Mouse (Mus musculus): ENCODE data around the gene Ext2. TPM values are rescaled to one million over a fixed set of nuclear protein-coding genes. Genes with fewer than 3 reads are reported as not detected.

Gene Ext2
- polyA plus RNA-seq, 1 experiment from 2014 or later: 84.7 TPM

DNA sequence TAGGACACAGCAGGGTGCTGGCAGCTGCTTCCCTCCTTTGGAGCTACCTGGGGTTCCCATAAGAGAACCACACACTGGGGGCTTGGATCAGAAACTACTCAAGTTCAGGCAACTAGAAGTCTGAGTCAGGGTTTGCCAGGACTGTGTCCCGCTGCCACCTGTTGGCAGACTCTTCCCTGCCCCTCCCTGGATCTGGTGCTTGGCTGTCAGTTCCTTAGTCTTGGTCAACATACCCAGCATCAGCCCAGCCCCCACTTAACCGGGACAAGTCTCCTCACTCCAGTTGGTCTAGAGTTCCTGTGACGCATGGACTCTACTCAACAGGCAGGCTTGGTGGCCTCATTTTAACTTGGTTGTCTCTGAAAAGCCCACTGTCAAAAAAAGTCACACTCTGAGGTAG is 112.7 kb downstream of the Ext2 start:
- Histone ChIP-seq H3K9me3 (replicated peaks) (no peaks in the 10 kb centered on the region), H3K4me1 (no peaks in the 10 kb centered on the region), H3K27me3 (no peaks in the 10 kb centered on the region), H3K4me3 (no peak overlapping the region), H3K4me2 (replicated peaks) (no peak overlapping the region), H3K9ac (no peak overlapping the region), H3K27ac (no peak overlapping the region), H3K36me3 (peaks cover 4% of the 10 kb centered on the region; the same call in 1 of the 2 replicates)
- WGBS: 78% methylated on average over 3 of the region's 3 CpGs
- ATAC-seq (ENCODE audit: low FRiP score): no peak

DNA sequence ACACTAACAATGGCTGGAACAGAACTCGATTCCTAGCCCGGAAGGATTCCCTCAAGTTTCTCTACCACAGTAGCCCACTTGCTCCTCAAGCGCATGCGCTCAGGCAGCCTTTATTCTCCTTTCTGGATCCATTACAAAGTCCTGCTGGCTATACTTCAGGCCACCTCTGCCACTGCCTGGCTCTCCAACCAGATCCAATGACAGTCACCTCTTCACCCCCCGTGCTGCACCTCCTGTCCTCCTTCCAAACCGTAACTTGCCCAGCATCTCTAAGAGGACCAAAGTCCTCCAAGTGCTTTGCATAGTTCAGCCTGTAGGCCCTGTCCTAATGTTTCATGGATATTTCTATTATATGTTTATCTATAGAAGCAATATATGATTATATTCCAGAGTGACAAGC is 113.1 kb downstream of the Ext2 start:
- H3K9me3 ChIP-seq (replicated peaks): no peaks in the 10 kb centered on the region
- no peaks in the 10 kb centered on the region for H3K4me1 ChIP-seq
- no peak overlapping the region for H3K4me2 ChIP-seq (replicated peaks)
- no peak overlapping the region for H3K27ac ChIP-seq
- WGBS: 90% methylated on average over 6 of the region's 6 CpGs
- H3K36me3 ChIP-seq: peaks cover 4% of the 10 kb centered on the region; the same call in 1 of the 2 replicates
- ATAC-seq (ENCODE audit: low FRiP score): no peak
- no peak overlapping the region for H3K9ac ChIP-seq
- no peak overlapping the region for H3K4me3 ChIP-seq
- H3K27me3 ChIP-seq: no peaks in the 10 kb centered on the region

DNA sequence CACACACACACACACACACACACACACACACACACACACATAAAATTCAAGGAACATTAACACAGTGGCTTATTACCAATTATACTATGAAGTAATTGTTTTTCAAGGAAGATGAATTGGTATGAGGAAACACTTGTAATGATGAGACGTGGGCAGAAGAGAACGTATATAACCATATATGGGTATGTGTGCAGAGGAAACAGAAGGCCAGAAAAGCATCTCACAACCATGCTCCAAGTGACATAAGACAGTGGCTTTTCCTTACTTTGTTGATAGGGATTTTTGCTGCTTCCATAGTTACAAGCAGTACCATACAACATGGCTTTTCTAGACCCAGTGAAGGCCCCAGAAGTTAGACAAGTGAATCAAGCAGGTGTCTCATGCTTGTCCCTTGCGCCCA is 115.5 kb downstream of the Ext2 start:
- WGBS: 94% methylated on average over 3 of the region's 3 CpGs
- Histone ChIP-seq H3K4me2 (replicated peaks) (no peak overlapping the region), H3K9me3 (replicated peaks) (no peaks in the 10 kb centered on the region), H3K4me3 (no peak overlapping the region), H3K36me3 (peaks cover 14% of the 10 kb centered on the region), H3K27ac (no peak overlapping the region), H3K4me1 (no peaks in the 10 kb centered on the region), H3K9ac (no peak overlapping the region), H3K27me3 (no peaks in the 10 kb centered on the region)
- no peak for ATAC-seq (ENCODE audit: low FRiP score)

DNA sequence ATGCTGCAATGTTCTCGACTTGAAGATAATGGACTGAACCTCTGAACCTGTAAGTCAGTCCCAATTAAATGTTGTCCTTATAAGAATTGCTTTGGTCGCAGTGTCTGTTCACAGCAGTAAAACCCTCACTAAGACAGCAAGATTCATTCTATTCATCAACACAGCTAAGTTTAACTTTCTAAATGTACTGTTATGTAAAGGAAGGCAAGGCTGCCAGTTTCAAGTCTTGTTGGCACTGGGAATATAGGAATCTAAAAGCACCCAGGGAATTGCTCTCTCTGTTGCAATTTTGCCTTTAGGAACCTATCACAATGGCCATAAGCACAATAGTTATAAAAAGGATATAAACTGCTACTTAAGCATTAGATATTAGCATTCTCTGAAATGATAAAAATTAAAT is 116.0 kb downstream of the Ext2 start:
- H3K9ac ChIP-seq: no peak overlapping the region
- no peak overlapping the region for H3K4me2 ChIP-seq (replicated peaks)
- H3K4me3 ChIP-seq: no peak overlapping the region
- H3K27me3 ChIP-seq: no peaks in the 10 kb centered on the region
- WGBS: 90% methylated on average over 2 of the region's 2 CpGs
- H3K9me3 ChIP-seq (replicated peaks): no peaks in the 10 kb centered on the region
- ATAC-seq (ENCODE audit: low FRiP score): no peak
- H3K27ac ChIP-seq: no peak overlapping the region
- no peaks in the 10 kb centered on the region for H3K4me1 ChIP-seq
- H3K36me3 ChIP-seq: peaks cover 14% of the 10 kb centered on the region

DNA sequence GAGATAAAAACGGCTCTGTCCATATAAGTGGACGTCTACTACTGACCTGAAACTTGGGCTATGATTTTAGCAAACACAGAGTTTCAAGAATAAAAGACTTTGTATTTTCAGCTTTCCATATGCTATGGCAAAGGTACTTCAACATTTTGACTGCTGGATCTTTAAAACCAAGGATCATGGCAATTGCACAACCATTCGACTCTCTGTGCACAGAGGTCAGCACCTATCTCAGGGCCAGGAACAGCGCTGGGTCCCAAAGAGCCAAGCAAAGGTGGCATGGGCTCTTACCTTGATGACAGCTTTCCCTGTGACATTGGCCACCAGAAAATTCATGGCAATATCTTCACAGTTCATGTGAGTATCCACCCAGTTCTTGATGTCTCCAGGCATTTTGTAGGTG is 118.2 kb downstream of the Ext2 start:
- no peak overlapping the region for H3K27ac ChIP-seq
- no peak overlapping the region for H3K4me3 ChIP-seq
- no peak overlapping the region for H3K9ac ChIP-seq
- peaks cover 15% of the 10 kb centered on the region for H3K36me3 ChIP-seq
- 85% methylated on average over 4 of the region's 4 CpGs for WGBS
- H3K4me1 ChIP-seq: no peaks in the 10 kb centered on the region
- no peak overlapping the region for H3K4me2 ChIP-seq (replicated peaks)
- no peaks in the 10 kb centered on the region for H3K27me3 ChIP-seq
- H3K9me3 ChIP-seq (replicated peaks): no peaks in the 10 kb centered on the region
- no peak for ATAC-seq (ENCODE audit: low FRiP score)

GRCm38 (mm10) chr2:93702936-93703926 is 119.1 kb downstream of the Ext2 start:
- Histone ChIP-seq H3K4me2 (replicated peaks) (no peak overlapping the region), H3K9ac (no peak overlapping the region), H3K9me3 (replicated peaks) (no peaks in the 10 kb centered on the region), H3K4me3 (no peak overlapping the region), H3K36me3 (peaks cover 17% of the 10 kb centered on the region), H3K27ac (no peak overlapping the region), H3K27me3 (no peaks in the 10 kb centered on the region), H3K4me1 (no peaks in the 10 kb centered on the region)
- no peak for ATAC-seq (ENCODE audit: low FRiP score)
- 84% methylated on average over 19 of the region's 19 CpGs for WGBS

- Histone ChIP-seq H3K27ac (no peak overlapping the region), H3K4me3 (no peak overlapping the region), H3K4me2 (replicated peaks) (no peak overlapping the region), H3K9ac (no peak overlapping the region), H3K9me3 (replicated peaks) (no peaks in the 10 kb centered on the region), H3K27me3 (no peaks in the 10 kb centered on the region), H3K36me3 (peaks cover 13% of the 10 kb centered on the region), H3K4me1 (peaks cover 14% of the 10 kb centered on the region)
- WGBS: 84% methylated on average over 2 of the region's 2 CpGs
- no peak for ATAC-seq (ENCODE audit: low FRiP score)
These were observed 123.0 kb downstream of the Ext2 start for GRCm38 (mm10) chr2:93699346-93699745.

- Histone ChIP-seq H3K27me3 (no peaks in the 10 kb centered on the region), H3K9ac (no peak overlapping the region), H3K4me2 (replicated peaks) (no peak overlapping the region), H3K9me3 (replicated peaks) (no peaks in the 10 kb centered on the region), H3K4me3 (no peak overlapping the region), H3K27ac (no peak overlapping the region), H3K36me3 (0 out of 2 replicates have a peak, but pooled peaks cover 3% of the 10 kb centered on the region), H3K4me1 (peaks cover 18% of the 10 kb centered on the region)
- 41% methylated on average over 9 of the region's 10 CpGs for WGBS
- no peak for ATAC-seq (ENCODE audit: low FRiP score)
These were observed 126.2 kb downstream of the Ext2 start for GRCm38 (mm10) chr2:93696181-93696641.

GRCm38 (mm10) chr2:93693101-93693500 is 129.3 kb downstream of the Ext2 start:
- WGBS: 57% methylated on average over 4 of the region's 4 CpGs
- Histone ChIP-seq H3K9me3 (replicated peaks) (no peaks in the 10 kb centered on the region), H3K4me2 (replicated peaks) (no peak overlapping the region), H3K27me3 (no peaks in the 10 kb centered on the region), H3K36me3 (no peaks in the 10 kb centered on the region), H3K27ac (peak overlapping the region; percentile 30; the same call in 1 of the 2 replicates), H3K9ac (no peak overlapping the region), H3K4me3 (no peak overlapping the region), H3K4me1 (peaks cover 26% of the 10 kb centered on the region)
- no peak for ATAC-seq (ENCODE audit: low FRiP score)

DNA sequence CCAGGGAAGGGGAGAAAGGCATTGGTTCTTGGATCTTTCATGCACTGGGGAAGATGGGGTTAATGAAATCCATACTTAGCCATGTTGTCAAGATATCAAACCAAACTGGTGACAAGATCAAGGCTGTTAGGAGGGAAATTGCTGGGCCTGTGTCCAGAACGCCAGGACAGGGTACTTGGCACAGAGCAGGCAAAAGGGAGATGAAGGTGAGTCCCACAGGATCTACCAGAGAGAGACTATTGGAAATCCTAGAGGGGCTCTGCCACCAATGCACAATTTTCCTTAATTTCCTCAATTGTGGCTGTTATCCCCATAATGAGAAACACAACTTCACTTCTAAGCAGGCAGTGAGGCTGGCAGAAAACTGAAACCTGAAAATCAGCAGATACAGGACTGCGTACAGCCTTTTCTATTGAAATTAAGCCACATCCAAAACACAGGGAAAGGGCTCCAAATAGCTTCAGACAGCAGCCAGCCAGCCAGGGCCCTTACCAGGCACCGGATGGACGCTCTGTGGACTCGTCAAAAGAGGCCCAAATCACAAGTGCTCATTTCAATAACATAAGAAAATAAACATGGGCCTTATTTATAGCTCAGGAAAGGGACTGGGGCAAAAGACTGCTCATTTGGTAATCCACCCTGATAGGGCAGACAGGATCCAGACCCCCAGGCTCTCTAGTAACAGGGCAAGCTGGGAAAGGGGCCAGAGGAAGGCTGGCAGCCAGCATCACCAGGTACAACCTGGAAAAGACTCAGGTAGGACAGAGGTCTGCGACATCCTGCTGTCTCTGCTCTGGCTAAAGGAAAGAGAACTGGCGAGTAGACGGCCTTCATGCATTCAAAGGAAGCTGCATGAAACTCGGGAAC is 132.1 kb downstream of the Ext2 start:
- no peak for ATAC-seq (ENCODE audit: low FRiP score)
- 77% methylated on average over 9 of the region's 9 CpGs for WGBS
- Histone ChIP-seq H3K27ac (no peak overlapping the region), H3K4me1 (peaks cover 12% of the 10 kb centered on the region), H3K9me3 (replicated peaks) (no peaks in the 10 kb centered on the region), H3K9ac (no peak overlapping the region), H3K4me2 (replicated peaks) (no peak overlapping the region), H3K36me3 (no peaks in the 10 kb centered on the region), H3K27me3 (no peaks in the 10 kb centered on the region), H3K4me3 (no peak overlapping the region)

DNA sequence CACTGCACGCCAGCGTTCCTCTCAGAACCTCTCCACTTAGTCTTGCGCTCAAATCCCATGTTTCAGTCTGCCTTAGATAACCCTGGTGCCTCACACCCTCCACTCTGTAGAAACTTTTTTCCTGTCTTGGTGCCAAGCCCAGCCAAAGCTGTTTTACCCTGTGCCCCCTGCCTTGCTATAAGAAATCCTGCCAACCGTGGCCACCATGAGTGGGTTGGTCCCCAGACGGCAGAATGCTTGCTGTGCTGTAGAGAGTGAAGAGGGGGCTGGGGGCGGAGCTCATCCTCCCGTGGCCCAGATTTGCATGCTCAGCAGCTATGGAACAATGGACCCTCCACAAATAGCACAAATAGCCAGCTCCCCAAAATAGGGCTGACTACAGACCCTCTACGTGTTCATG is 138.7 kb downstream of the Ext2 start:
- peaks cover 4% of the 10 kb centered on the region; the same call in 1 of the 2 replicates for H3K4me1 ChIP-seq
- ATAC-seq (ENCODE audit: low FRiP score): no peak

DNA sequence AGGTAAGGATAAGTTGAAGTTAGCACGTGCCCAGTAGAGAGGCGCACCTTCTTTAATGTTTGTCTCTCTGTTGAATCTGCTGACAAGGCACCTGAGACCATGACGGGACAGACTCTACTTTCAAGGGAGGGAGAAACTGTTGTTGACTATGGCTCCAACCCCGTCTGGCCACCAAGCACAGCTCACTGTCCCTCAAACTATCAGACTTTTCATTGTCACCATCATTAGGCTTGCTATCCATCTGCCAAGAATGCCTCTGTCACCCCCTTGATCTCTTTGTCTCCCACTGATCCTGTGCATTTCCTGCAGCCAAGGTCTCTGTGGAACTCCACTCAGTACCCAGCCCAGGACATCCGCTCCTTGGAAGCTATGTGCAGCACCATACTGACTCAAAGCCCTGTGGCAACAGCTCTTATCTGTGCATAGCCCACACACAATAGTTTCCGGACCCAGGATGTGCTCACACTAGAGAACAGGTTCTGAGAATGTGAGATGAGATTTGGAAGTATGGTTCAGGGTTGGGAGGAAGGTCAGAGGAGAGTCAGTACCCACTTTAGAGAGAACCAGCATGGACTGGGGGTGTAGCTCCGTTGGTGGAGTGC is 139.7 kb downstream of the Ext2 start:
- no peak overlapping the region for H3K4me3 ChIP-seq
- no peak overlapping the region for H3K27ac ChIP-seq
- no peak overlapping the region for H3K9ac ChIP-seq
- H3K36me3 ChIP-seq: no peaks in the 10 kb centered on the region
- peaks cover 4% of the 10 kb centered on the region; the same call in 1 of the 2 replicates for H3K4me1 ChIP-seq
- no peaks in the 10 kb centered on the region for H3K9me3 ChIP-seq (replicated peaks)
- no peak for ATAC-seq (ENCODE audit: low FRiP score)
- no peaks in the 10 kb centered on the region for H3K27me3 ChIP-seq
- WGBS: 85% methylated on average over 7 of the region's 7 CpGs
- H3K4me2 ChIP-seq (replicated peaks): no peak overlapping the region

More for the DNA sequence above, 138.7 kb downstream of the Ext2 start:
- H3K27me3 ChIP-seq: no peaks in the 10 kb centered on the region
- H3K9me3 ChIP-seq (replicated peaks): no peaks in the 10 kb centered on the region
- H3K36me3 ChIP-seq: no peaks in the 10 kb centered on the region
- no peak overlapping the region for H3K9ac ChIP-seq
- H3K4me3 ChIP-seq: no peak overlapping the region
- H3K4me2 ChIP-seq (replicated peaks): no peak overlapping the region
- H3K27ac ChIP-seq: no peak overlapping the region
- 60% methylated on average over 8 of the region's 8 CpGs for WGBS

Measured in hindbrain, embryonic 12.5 days (tissue).